In the genomic region with DNA sequence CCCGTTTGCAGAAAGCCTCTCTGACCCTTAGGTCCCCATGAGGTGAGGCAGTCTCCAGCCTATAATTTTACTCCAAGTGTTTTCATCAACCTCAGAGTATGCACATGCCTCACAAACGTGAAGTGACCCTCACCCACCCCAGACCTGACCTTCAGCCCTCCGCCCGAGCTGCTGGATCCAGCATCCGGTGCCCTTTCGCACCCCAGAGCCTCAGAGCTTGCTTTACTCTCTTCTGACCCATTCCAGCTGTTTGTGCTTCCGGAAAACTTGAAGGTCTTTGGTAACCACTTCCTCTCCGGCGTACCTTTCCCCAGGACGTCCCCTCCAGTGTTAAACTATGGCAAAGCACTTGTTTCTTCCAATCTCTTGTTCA, we compare ENCODE assay signal across 7 mouse cellular contexts. TPM values are rescaled to one million over a fixed set of nuclear protein-coding genes. Genes with fewer than 3 reads are reported as not detected.
DNase-seq lines count a peak whose midpoint lies in the region; ATAC-seq and TF ChIP-seq lines count a peak whose summit lies in the region.

No protein-coding gene starts in this region.

- no peak for TF ChIP-seq POLR2A in testis, adult 2 months (IDR thresholded peaks at IDR 0.05; ENCODE audit: control insufficient read depth, low read depth, low read length)

- H3K9me3 ChIP-seq in forebrain, embryonic 11.5 days (ENCODE audit: control insufficient read depth, low read length) = no peaks in the 10 kb centered on the region
- H3K9me3 ChIP-seq in midbrain, embryonic 12.5 days = no peaks in the 10 kb centered on the region

- WGBS in forebrain, embryonic 11.5 days = 27% methylated on average over 10 of the region's 10 CpGs
- 35% methylated on average over 10 of the region's 10 CpGs for WGBS in midbrain, embryonic 12.5 days

- ATAC-seq in forebrain, embryonic 11.5 days (replicated peaks; ENCODE audit: low FRiP score) = no peak
- no peak; the same call in 1 of the 2 replicates for ATAC-seq in midbrain, embryonic 12.5 days (ENCODE audit: low FRiP score, low read depth)
- no peak for ATAC-seq in cerebellum, adult (ENCODE audit: insufficient number of reproducible peaks, low FRiP score, low TSS enrichment)

- H3K27ac ChIP-seq in testis, adult 2 months (ENCODE audit: control insufficient read depth, insufficient read depth, low read depth, low read length) = peak overlapping the region; percentile 45
- no peak overlapping the region for H3K27ac ChIP-seq in forebrain, embryonic 11.5 days (ENCODE audit: low read depth, low read length)
- no peak overlapping the region for H3K27ac ChIP-seq in midbrain, embryonic 12.5 days (replicated peaks)

- H3K9ac ChIP-seq in forebrain, embryonic 11.5 days (ENCODE audit: low read length) = peak overlapping the region; percentile 61
- peak overlapping the region; percentile 51; the same call in 1 of the 2 replicates for H3K9ac ChIP-seq in midbrain, embryonic 12.5 days (replicated peaks)

- no peaks in the 10 kb centered on the region for H3K27me3 ChIP-seq in testis, adult 2 months (ENCODE audit: control insufficient read depth, insufficient read depth, low read length)
- no peaks in the 10 kb centered on the region for H3K27me3 ChIP-seq in forebrain, embryonic 11.5 days (ENCODE audit: control insufficient read depth, insufficient read depth, low read length)
- H3K27me3 ChIP-seq in midbrain, embryonic 12.5 days = peaks cover 16% of the 10 kb centered on the region; the same call in 1 of the 2 replicates

- no peak for DNase-seq in testis, postnatal 10 days (ENCODE audit: low spot score)
- DNase-seq in forebrain, embryonic 11.5 days (ENCODE audit: low spot score) = no peak
- peak; percentile 36 for DNase-seq in kidney, postnatal 14 days
- DNase-seq in urinary bladder, postnatal 14 days (ENCODE audit: low spot score) = no peak

- TF ChIP-seq CTCF in testis, adult 2 months (IDR thresholded peaks at IDR 0.05; ENCODE audit: control insufficient read depth, insufficient read depth, insufficient replicate concordance, low read depth, low read length) = no peak

- peaks cover 19% of the 10 kb centered on the region for H3K4me1 ChIP-seq in testis, adult 2 months (ENCODE audit: control insufficient read depth, insufficient read depth, low read length)
- peaks cover 13% of the 10 kb centered on the region for H3K4me1 ChIP-seq in forebrain, embryonic 11.5 days (replicated peaks; ENCODE audit: control insufficient read depth, insufficient read depth, low read length)
- H3K4me1 ChIP-seq in midbrain, embryonic 12.5 days = peaks cover 30% of the 10 kb centered on the region

- peak overlapping the region; percentile 83 for H3K4me3 ChIP-seq in testis, adult 2 months (ENCODE audit: control insufficient read depth, low read depth, low read length)
- peak overlapping the region; percentile 78 for H3K4me3 ChIP-seq in forebrain, embryonic 11.5 days (ENCODE audit: low read depth, low read length)
- peak overlapping the region; percentile 77 for H3K4me3 ChIP-seq in midbrain, embryonic 12.5 days

- H3K36me3 ChIP-seq in testis, adult 2 months (ENCODE audit: control insufficient read depth, insufficient read depth, low read length) = no peaks in the 10 kb centered on the region
- H3K36me3 ChIP-seq in forebrain, embryonic 11.5 days (ENCODE audit: control insufficient read depth, insufficient read depth, low read length) = no peaks in the 10 kb centered on the region; the same call in 1 of the 2 replicates
- H3K36me3 ChIP-seq in midbrain, embryonic 12.5 days = no peaks in the 10 kb centered on the region; the same call in 1 of the 2 replicates

- peak overlapping the region; percentile 97 for H3K4me2 ChIP-seq in forebrain, embryonic 11.5 days (ENCODE audit: low read depth, low read length, severe bottlenecking)
- H3K4me2 ChIP-seq in midbrain, embryonic 12.5 days (replicated peaks) = peak overlapping the region; percentile 94

RNA-seq across cellular contexts. Expression of a gene that starts 0.9 kb away (rescaled TPM):
- polyA plus RNA-seq in testis, adult 2 months (2012; rRNA removed) = 5.7 and 5.9 TPM in 2 replicates
- polyA plus RNA-seq in forebrain, embryonic 11.5 days (2014; fragmentation: Nextera tagmentation; extraction: Ambion mirVana) = 68.6 and 71.1 TPM in 2 replicates
- 36.7 and 37.5 TPM in 2 replicates for polyA plus RNA-seq in midbrain, embryonic 12.5 days (2016; fragmentation: Nextera tagmentation; extraction: Ambion mirVana)
